Mouse (Mus musculus) adrenal gland, postnatal 14 days (tissue): Measurements from ENCODE around the gene Mier1. TPM values are rescaled to one million over a fixed set of nuclear protein-coding genes. Genes with fewer than 3 reads are reported as not detected.
"Not testable (repeated sequence)": the region's sequence is repeated elsewhere in the genome, so short reads cannot be mapped to it uniquely, and the experiment has no call there.

Source experiments
- DNase-seq: peaks from one replicate; pipeline ENCODE4 v3.0.0; 2021; ENCODE audit warnings: mixed read lengths
- total RNA-seq: library from RNA; stranded (reverse); gene quantifications from 2 replicates; pipeline ENCODE4 v1.2.3, GENCODE M21; 2021

Mier1 gene
- total RNA-seq, 1 experiment from 2014 or later, result 68.2 TPM

DNA sequence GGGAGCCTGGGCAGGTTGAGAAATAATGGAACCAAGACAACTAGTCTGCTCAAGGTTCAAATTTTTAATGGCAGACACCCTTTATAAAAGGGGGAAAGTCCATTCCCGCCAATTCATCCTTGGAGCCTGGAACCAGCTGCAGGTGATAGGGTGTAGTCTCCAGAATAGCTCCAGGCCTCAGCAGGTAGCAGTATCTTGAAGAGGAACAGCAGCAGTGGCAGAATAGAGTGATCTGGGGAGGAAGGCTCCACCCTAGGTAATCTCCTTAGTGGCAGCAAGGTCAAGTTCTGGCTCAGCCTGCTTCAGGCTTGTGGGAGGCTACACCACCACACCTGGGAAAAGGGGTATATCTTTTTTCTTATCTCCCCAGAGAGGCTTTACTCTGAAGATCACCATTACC, 52.0 kb downstream of the Mier1 start:
- not testable (repeated sequence) for DNase-seq

DNA sequence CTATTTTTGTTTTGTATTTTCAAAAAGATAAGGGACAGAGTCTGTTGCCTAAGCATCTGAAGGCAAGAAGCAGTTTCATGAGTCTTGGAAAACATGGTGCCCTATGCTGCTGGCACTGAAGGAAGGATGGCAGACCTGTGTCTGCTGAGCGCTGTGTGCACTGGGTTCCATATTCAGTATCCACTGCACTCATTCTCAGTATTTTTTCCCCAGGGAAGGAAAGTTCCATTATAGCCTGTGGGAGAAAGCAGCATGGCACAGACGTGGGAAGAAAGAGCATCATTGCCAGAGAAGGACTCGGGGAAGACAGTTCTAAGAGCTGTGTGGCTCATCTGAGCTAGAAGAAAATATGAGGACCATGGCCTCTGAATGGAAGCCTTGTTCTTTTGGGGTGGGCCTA, 57.1 kb downstream of the Mier1 start:
- DNase-seq, result no peak

DNA sequence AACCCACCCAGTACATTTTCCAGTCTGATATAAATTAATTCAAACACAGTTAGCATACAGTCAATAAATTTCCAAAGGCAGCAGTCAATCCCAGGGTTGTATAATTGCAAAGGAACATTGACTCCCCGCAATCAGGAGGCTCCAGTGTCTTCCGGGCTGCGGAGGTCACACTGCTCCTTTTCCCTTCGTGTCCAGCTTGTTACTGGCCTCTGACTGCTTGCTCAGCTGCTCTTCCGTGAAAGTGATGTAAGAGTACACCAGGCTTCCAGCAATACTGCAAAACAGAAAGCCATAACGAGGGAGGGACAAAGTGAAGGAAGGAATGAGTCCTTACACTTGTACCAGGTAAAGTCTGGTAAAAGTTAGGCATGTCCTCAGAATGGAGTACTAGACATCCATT, 59.3 kb downstream of the Mier1 start:
- no peak for DNase-seq

DNA sequence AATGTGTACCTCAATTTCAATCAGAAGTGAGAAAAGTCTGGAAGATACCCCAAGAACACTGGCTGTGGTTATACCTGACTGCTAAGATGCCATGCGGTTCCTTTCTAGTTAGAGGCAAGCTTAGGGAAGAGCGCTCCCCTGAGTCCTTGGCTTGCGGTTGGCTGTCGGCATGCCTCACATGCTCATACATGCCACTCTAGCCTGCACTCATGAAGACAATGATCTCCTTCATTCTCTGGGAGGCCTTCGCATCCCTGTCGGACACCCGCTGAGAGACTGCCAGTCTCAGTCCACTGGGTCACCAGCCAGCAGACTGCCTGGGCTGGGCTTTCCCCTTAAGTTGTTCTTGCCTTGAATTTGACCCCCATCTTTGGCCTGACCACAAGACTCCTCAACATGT, 59.8 kb downstream of the Mier1 start:
- no peak for DNase-seq

DNA sequence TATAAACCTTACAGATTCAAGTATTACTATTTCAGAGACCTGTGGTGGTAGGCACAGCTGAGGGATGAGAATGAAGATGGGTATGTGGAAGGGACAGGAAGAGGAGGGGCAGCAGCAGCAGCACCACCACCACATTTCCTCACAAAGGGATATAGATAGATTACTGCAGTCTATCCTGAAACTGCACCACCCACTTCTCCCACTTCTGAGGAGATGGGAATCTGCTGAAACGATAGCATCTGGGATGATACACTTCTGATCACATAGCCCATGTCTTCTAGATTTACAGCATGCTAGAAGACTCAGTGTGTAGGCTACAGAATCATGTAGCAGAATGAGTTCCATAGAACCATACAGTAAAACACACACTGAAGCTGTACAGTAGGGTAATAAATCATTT, 63.5 kb downstream of the Mier1 start:
- no peak for DNase-seq

DNA sequence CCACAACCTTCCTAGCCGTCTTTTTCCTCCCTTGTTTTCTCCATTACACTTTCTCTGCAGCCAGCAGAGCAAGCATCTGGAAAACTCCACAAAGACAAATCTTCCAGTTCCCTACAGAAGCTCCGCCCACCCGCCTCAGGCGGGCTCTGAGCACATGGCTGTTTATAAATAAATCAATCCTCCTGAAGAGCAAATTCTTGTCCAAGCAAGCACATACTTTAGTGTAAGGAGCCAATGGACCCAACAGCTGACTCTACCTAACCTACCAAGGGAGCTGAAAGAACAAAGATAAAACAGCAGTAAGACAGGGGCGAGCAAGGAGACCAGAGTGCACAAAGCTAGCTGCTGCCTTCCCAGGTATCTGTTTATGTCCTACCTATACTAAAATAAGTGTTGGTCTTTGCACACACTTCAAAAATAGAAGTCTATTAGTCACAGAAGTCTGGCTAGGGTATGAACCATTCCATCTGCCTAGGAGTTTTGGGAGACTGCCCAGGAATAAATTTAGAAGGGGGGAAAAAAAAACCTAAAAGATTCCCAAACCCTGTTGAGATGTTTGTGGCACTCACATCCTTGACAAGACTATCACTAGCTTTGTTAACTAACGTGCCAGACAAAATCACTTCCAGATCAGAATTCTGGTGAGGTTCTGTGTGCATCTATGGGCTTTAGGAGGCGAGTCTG, 64.6 kb downstream of the Mier1 start:
- DNase-seq, result peak; percentile 40

GRCm38 (mm10) chr4:103179581-103179980, 65.4 kb downstream of the Mier1 start:
- DNase-seq, result no peak

DNA sequence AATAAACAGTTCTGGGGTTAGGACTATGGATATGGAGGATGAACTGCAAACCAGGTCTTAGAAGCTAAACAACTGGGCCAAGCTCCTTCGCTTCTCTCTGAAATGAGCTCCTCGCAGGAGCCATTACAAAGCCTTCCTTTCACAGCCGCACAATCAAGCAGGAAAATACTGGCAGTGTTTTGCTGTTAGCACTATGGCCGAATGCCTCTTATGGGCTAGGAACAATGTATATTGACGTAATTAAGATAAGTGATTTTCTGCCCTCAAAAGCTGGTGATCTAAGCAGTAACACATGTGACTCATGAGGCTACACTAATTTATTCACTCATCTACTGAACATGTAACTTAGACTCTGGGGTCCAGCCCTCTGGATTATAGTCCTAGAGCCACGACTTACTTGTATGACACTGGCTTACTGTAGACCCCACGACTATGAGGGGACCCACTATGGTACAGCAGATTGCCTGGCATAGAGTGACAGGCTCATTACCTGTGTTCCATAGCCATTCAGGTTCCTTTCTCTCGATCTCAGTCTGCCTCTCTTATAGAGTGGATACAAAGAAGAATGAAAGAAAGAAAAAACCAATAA, 66.2 kb downstream of the Mier1 start:
- DNase-seq, result no peak

DNA sequence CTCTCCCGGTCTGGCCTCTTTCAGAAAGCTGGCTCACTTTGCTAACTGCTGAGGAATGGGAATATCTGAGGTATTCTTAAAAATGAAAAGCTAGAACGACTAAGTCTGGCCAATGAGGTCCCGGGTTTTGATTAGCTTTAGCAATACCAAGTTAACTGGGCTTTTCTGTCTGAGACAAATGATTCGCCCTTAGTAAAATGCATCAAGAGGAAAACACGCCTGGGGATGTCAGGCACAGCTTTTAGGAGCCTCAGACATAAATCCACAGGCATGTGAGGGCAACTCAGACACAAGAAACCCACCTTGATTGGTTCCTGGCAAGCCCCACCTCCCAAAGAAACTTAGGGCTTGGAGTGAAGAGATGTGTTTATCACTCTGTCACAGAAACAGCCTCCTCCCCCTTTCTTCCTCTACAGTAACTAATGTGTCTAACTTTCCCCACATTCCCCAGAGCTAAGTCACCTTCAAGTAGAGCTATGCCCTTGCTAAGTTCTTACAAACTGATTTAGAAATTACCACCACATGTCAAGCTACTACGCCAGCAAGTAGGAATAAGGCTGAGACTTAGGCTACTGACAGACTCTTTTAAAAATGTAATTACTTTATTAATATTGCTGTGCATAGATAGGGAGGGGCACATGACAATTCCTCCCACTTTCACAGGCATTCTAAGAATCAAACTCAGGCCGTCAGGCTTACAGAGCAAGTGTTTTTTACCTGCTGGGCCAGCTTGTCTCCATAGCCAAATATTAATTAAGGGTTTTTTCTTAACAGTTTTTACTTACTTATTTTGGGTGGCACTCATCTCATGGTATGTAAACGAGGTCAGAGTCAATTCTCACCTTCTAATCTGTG, 74.8 kb downstream of the Mier1 start:
- DNase-seq, result no peak

GRCm38 (mm10) chr4:103192421-103192820, 78.2 kb downstream of the Mier1 start:
- DNase-seq, result peak; percentile 23

DNA sequence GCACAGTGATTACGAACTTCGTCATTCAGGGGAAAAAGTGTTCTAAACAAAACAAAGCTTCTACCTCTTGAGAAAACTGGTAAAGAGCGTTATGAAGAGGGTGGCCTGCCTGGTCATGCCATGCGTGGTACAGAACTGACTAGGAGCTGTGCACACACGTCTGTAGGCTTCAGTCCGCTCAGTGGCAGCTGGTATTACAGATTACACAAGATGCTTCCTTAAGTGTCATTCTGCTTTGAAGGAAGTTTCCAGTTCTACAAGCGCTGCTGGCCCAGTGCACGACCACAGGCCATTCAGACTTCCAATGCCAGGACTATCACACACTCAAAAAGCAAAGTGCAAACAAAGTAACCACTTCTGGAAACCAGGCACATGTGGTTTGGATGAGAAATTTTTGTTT, 83.2 kb downstream of the Mier1 start:
- DNase-seq, result no peak

- no peak for DNase-seq
Observed at GRCm38 (mm10) chr4:103199086-103199485, 84.9 kb downstream of the Mier1 start.

GRCm38 (mm10) chr4:103200046-103200445, 85.9 kb downstream of the Mier1 start:
- no peak for DNase-seq

DNA sequence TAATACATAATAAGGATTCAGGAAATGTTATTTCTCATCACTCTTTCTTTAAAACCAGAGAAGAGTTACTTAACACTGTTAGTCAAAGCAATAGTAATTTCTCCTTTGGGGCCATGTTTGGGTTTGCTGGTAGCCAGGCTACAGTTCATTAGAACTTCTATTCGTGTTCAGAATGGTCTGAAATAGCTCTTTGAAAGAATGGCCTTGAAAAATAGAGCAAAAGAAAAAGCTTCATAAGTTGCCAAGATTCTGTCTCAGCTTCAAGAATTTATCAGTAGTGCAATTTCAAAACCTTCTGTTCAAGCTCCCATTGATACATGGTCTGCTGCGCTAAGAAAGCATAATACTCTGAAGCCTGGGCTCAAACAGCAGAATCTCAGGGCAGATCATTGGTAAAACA, 89.5 kb downstream of the Mier1 start:
- no peak for DNase-seq

GRCm38 (mm10) chr4:103208553-103208952, 94.4 kb downstream of the Mier1 start:
- DNase-seq, result no peak

- peak; percentile 13 for DNase-seq
Observed at GRCm38 (mm10) chr4:103213859-103214497, 99.8 kb downstream of the Mier1 start.

- DNase-seq, result peak; percentile 82
Observed at GRCm38 (mm10) chr4:103214498-103214924, 100.3 kb downstream of the Mier1 start.

Other genes starting within 250 kb of the Mier1 start
- gene Tctex1d1, start 135.8 kb upstream of the Mier1 start, total RNA-seq, result not detected in 2 replicates
- gene Insl5, start 87.5 kb upstream of the Mier1 start, total RNA-seq, result not detected in 2 replicates
- 2.4 and 3.6 TPM in 2 replicates for gene Wdr78, start 165 bp downstream of the Mier1 start, total RNA-seq
- gene Slc35d1, start 100.8 kb downstream of the Mier1 start, total RNA-seq, result 13.1 and 17.0 TPM in 2 replicates
- gene 4921539E11Rik, start 176.5 kb downstream of the Mier1 start, total RNA-seq, result not detected in 2 replicates
- gene Oma1, start 199.4 kb downstream of the Mier1 start, total RNA-seq, result 14.9 and 15.2 TPM in 2 replicates